Mouse (Mus musculus) midbrain, embryonic 10.5 days (tissue): ENCODE measurements at regions not wholly inside any gene's neighbourhood (a gene's known extent, or its start where the extent isn't known, plus 50 kb on each side); places are given as distances from the start of the nearest gene placed in this dataset.

Experiments
- DNase-seq: peaks from one replicate; pipeline ENCODE4 v3.0.0-alpha.2; 2017; ENCODE audit warnings: low spot score
- H3K27ac ChIP-seq: fragments of 300-500 bp; sonication (generic); replicated peaks from 2 replicates; pipeline ENCODE4 v1.5.1; 2016; ENCODE audit warnings: mild to moderate bottlenecking
- H3K27me3 ChIP-seq: fragments of 300-500 bp; sonication (generic); 2 replicates; pipeline ENCODE4 v1.6.1; 2016; ENCODE audit warnings: low read depth, mild to moderate bottlenecking; ENCODE audit not compliant: poor library complexity, severe bottlenecking
- H3K36me3 ChIP-seq: fragments of 300-500 bp; sonication (generic); 2 replicates; pipeline ENCODE4 v1.6.1; 2016; ENCODE audit warnings: mild to moderate bottlenecking, moderate library complexity
- H3K4me1 ChIP-seq: fragments of 300-500 bp; sonication (generic); 2 replicates; pipeline ENCODE4 v1.6.1; 2016
- H3K4me3 ChIP-seq: fragments of 300-500 bp; sonication (generic); 2 replicates; pipeline ENCODE4 v1.5.1; 2016; ENCODE audit warnings: mild to moderate bottlenecking, moderate library complexity
- H3K9me3 ChIP-seq: fragments of 300-500 bp; sonication (generic); replicated peaks from 2 replicates; pipeline ENCODE4 v1.6.1; 2016; ENCODE audit warnings: mild to moderate bottlenecking
- WGBS: fragments of 180-500 bp; shearing (Covaris S2); methylation state at CpG from one replicate; pipeline ENCODE4 v1.1.7; 2016; 5-methylcytosine and 5-hydroxymethylcytosine counted together

GRCm38 (mm10) chr6:109533526-109533925 is 705.1 kb downstream of the Edem1 start:
- H3K9me3 ChIP-seq = no peaks in the 10 kb centered on the region
- WGBS = 91% methylated on average over 1 of the region's 1 CpGs
- H3K36me3 ChIP-seq = no peaks in the 10 kb centered on the region
- no peak overlapping the region for H3K4me3 ChIP-seq
- no peaks in the 10 kb centered on the region for H3K27me3 ChIP-seq
- H3K27ac ChIP-seq = no peak overlapping the region
- H3K4me1 ChIP-seq = no peaks in the 10 kb centered on the region
- no peak for DNase-seq

GRCm38 (mm10) chr6:109542980-109543976 is 714.8 kb downstream of the Edem1 start:
- no peaks in the 10 kb centered on the region for H3K36me3 ChIP-seq
- H3K27me3 ChIP-seq = no peaks in the 10 kb centered on the region
- WGBS = 58% methylated on average over 7 of the region's 7 CpGs
- H3K4me3 ChIP-seq = no peak overlapping the region
- no peak overlapping the region for H3K27ac ChIP-seq
- no peaks in the 10 kb centered on the region for H3K9me3 ChIP-seq
- H3K4me1 ChIP-seq = 0 out of 2 replicates have a peak, but pooled peaks cover 4% of the 10 kb centered on the region
- DNase-seq = peak; percentile 29

- no peak overlapping the region for H3K4me3 ChIP-seq
- no peak overlapping the region for H3K27ac ChIP-seq
- no peak for DNase-seq
- H3K4me1 ChIP-seq = no peaks in the 10 kb centered on the region
- 83% methylated on average over 2 of the region's 2 CpGs for WGBS
- no peaks in the 10 kb centered on the region for H3K36me3 ChIP-seq
- H3K27me3 ChIP-seq = no peaks in the 10 kb centered on the region
- no peaks in the 10 kb centered on the region for H3K9me3 ChIP-seq
These were observed 723.9 kb downstream of the Edem1 start for GRCm38 (mm10) chr6:109552316-109552715.
